Mouse (Mus musculus): ENCODE data around the gene Hyou1.
"Not testable (repeated sequence)": the region's sequence is repeated elsewhere in the genome, so short reads cannot be mapped to it uniquely, and the experiment has no call there.

The Hyou1 gene

DNA sequence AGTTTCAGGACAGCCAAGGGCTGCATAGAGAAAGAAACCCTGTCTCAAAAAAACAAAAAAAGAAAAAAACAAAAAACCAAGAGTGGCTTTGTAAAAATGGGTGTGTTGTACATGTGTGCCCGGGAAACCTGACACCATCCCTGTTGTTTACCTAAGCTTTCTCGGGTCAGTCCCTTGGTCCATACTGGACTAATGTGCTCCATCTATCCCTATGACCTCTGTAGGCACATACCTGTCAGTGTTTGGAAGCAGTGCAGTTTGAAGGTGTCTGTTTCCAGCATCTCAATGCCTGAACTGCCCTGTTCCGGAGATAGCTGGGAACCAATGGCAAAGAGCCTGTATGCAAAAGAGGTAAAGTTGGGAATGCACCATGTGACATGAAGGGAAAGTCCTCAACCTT lies 25.7 kb downstream of the Hyou1 start:
- no peak for DNase-seq (ENCODE audit: low spot score in 2 of 2)

DNA sequence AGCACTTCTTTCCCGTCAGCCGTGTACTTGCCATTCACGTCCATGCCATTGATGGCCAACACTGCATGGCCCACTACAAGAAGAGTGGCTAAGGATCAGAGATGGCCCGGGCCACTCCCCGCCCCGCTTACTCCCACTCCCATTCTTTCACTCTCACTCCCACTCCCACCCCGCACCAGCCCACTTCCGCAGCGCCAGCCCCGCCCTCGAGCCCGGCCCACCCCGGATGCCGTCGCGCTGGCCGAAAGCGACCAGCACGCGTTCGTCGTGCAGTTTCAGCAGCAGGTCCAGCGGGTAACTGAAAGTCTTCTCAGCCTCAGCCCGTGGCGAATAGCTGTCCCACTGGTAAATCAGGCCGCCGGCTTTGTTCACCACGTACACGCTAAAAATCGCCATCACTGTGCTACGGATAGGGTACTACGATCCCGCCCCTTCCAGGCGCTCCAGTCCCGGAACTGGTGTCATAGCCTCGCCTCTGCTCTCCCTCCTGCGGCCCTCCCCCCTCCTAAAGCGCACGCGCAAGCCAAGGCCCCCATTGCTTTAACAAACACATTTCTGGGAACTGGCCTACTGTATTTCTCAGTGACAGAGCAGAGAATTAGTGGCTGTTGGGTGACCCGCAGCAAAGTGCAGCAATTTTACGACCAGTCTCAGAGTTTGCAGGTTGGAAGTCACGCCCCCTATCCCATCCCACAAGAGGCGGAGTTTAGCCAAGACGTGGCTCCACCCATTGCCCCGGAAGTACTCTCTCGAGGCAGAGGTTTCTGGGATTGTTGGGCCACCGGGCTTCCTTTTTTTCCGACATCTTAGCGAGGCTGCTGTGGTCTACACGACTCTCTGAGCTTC lies 27.8 kb downstream of the Hyou1 start, which contains the start of the genes Rps25 and Trappc4:
Rps25 (plus strand) TSS at position 234 of the 846 bp plus-strand sequence.
Trappc4 (minus strand) TSS at position 695 of the 846 bp plus-strand sequence.
- DNase-seq (ENCODE audit: low spot score in 2 of 2), result peak; percentile 87 to 91

- DNase-seq (ENCODE audit: low spot score in 2 of 2), result no peak
Observed at GRCm38 (mm10) chr9:44407752-44408097, 28.4 kb downstream of the Hyou1 start.

GRCm38 (mm10) chr9:44408693-44409092 lies 29.4 kb downstream of the Hyou1 start:
- not testable (repeated sequence) for DNase-seq (ENCODE audit: low spot score in 2 of 2)

DNA sequence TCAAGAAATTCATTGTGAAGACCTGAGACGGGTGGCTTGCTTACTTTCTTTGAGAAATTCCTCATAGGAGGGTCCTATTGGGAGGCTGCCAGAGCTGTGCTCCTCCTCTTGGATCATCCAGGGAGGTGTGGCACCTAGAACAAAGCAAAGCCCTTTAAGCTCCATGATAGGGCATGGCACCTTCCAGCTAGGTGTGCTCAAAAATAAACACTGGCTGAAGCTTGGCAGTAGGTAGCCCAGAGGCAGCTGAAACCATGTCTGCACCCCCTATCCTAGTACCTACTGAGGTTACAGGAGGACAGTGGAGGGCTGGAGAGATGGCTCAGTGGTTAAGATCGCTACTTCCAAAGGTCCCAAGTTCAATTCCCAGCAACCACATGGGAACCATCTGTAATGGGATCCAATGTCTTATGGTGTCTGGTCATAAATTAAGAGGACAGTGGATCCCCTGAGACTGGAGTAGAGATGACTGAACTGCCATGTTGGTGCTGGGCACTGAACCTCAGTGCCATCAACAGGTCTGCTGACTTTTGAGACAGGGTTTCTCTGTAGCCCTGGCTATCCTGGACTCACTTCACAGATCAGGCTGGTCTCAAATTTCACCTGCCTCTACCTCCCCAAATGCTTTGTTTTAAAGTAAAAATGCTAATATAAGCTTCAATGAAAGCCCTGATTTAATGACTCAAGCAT lies 31.5 kb downstream of the Hyou1 start:
- no peak for DNase-seq (ENCODE audit: low spot score in 2 of 2)

DNA sequence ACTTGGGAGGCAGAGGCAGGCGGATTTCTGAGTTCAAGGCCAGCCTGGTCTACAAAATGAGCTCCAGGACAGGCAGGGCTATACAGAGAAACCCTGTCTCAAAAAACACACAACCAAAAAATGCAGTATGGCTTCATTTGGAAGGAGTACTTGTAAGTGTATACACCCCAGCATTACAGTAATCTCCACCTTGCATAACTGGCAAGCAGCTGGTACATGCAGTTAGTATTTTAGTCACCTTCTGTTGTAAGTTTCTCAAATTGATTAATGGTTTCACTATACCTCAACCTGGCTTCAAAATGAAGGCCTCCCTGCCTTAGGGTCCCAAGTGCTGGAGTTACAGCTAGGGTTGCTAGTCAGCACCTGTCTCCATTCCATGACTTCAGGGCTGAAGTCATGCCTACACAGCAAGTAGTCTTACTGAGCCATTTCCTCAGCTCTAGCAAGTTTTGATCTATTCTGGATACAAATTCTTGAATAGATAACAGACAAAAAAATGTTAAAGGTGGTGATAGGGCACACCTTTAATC lies 32.4 kb downstream of the Hyou1 start:
- DNase-seq (ENCODE audit: low spot score in 2 of 2), result no peak

GRCm38 (mm10) chr9:44412306-44412705 lies 33.0 kb downstream of the Hyou1 start:
- DNase-seq (ENCODE audit: low spot score in 2 of 2), result no peak

DNA sequence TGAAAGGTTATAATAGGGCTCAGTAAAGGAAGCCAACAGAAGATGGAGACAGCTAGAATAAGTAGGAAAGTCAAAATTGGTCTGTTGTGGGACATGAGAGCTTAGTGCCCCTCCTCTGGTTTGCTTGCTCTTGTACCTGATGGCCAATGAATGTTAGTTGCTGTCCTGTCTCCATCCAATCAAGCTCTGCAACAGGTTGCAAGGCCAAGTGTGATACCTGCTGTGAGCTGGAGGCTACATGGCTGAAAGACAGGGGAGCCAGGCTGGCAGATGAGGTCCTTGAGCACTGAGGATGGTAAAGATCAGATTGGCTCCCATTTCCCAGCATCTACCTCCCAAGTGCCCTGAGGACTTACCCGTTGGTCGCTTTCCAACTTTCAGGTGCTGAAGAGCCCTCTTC lies 33.5 kb downstream of the Hyou1 start:
- no peak for DNase-seq (ENCODE audit: low spot score in 2 of 2)

DNA sequence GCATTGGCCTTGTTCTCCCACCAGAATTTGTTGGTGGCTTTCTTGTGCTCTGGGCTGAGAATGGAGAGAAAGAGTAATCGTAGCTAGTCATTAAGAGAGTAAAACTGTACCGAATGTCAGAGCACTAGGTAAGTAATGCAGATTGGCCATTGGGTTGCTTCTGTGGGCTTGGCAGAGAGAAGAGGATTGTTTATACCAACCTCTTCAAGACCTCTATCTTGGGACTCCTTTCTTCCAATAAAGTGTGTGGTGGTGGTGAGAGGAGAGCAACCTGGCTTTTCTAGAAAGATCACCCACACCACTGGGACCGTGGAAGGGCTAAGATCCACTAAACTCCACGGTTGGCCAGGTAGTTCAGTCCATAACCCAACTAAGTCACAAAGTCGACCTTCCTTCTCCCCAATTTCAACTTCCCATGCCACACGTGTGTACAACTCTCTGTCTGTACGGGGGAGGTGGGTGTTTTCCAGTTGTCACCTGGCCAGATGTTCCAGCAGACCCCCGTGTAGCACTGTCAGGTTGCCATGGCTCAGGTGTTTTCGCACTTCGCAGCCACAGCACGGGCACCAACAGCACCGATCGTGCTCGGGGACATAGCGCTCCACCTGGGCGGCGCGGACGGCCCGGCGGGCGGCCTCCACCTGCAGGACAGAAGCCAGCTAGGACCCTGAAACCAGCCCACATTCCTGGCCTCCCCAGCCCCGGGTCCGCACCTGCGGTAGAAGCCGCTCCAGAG lies 38.0 kb downstream of the Hyou1 start:
- no peak for DNase-seq (ENCODE audit: low spot score in 2 of 2)

GRCm38 (mm10) chr9:44417892-44418363 lies 38.6 kb downstream of the Hyou1 start:
- DNase-seq (ENCODE audit: low spot score in 2 of 2), result peak; percentile 90 to 95

DNA sequence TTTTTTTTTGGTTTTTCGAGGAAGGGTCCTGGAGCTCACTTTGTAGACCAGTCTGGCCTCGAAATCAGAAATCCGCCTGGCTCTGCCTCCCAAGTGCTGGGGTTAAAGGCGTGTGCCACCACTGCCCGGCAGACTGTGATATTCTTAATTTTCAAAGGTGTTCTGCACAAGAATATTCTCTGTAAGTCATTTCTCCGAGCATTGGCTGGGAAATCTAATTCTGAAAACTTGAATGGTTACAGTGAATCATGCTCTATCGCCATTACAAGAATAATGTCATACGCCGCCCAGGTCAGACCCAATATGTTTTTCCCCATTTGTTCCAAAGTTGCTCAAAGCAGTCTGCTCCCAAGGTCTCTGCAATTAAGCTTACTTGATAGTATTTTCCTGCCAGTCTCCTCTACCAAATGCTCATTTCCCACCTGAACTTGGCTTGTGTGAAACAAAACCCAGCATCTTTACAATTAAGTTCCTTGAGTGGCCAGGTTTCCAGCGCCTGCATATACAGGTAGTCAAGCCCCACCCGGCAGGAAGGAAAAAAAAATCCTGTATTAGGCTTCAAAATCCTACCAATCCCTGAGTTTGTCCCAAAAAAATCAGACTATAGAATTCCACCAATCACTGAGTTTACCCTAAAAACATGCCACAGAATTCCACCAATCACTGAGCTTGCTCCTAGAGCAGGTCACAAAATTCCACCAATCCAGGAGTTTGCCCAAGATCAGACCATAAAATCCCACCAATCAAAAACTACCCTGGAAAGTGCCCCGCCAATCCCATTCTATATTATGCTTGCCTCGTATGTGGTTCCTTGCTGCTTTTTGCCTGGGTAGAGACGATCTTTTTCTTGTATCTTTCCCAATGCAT lies 39.5 kb downstream of the Hyou1 start, which contains the start of gene Ccdc84:
Ccdc84 (minus strand) TSS at position 51 of the 867 bp plus-strand sequence.
- no peak for DNase-seq (ENCODE audit: low spot score in 2 of 2)

GRCm38 (mm10) chr9:44419730-44420129 lies 40.4 kb downstream of the Hyou1 start:
- not testable (repeated sequence) for DNase-seq (ENCODE audit: low spot score in 2 of 2)

DNA sequence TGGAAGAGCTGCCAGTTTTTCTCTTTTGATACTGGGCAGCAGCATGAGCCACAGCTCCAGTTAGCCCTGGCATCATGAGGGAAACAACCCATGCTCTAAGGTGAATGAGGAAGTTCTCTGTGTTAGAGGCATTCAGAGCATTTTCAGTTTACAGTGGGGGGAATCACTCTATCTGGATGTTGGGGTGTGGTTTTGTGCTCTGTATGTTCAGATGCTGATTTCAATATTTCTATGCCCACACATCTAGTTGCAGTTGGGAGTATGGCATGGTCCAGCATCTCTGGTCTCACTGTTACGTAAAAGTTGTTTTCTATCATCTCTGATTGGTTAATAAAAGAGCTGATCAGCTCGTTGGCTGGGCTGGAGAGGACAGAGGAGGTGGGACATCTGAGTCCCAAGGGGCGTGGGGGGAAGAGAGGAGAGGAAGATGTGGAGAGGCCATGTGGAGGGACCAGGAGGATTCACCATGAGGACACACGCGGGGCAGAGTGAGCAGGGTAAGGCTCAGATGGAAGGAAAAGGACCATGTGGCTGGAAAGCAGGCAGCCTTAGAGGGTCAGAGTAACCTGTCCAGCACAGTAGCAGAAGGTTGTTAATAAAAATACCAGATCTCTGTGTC lies 41.1 kb downstream of the Hyou1 start:
- no peak for DNase-seq (ENCODE audit: low spot score in 2 of 2)

DNA sequence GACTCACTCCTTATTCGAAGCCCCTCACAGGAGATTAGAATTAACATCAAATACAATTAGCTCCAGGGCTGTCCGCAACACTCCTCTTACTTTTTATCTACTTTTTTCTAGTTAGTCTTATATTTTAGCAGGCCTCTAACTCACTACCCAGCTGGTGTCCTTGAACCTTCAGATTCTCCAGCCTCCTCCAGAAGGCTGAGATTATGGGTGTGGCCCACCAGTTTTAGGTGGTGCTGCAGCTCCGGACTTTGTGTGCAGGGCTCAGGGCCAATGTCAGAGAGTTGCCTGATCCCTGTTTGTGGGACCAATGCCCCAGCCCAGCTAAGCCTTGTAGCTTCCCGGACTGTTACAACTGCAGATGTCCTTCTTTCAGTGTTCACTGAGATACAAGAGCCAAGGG lies 44.3 kb downstream of the Hyou1 start:
- DNase-seq (ENCODE audit: low spot score in 2 of 2), result no peak

GRCm38 (mm10) chr9:44432577-44433185 lies 53.4 kb downstream of the Hyou1 start:
- DNase-seq (ENCODE audit: low spot score in 2 of 2), result no peak

GRCm38 (mm10) chr9:44435747-44436146 lies 56.5 kb downstream of the Hyou1 start:
- no peak for DNase-seq (ENCODE audit: low spot score in 2 of 2)

DNA sequence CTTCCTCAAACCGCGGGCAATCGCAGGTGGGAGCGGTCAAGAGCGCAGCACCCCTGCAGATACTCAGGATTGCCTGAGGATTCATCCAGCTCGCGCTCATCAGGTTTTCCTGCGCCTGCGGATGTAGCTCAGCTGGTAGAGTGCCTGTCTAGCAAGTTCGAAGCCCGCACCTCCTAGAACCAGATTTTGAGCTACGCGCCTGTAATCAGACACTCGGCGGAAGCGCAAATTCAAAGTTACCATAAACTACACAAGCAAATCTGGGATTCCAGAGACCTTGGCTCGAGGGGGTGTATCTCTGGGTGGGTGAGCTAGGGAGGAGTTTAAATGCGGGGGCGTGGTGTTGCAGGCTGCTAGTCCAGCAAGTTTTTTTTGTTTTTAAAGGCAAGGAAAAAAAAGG lies 61.7 kb downstream of the Hyou1 start, which contains the start of gene Foxr1:
Foxr1 (minus strand) TSS at position 176 of the 400 bp plus-strand sequence.
- no peak for DNase-seq (ENCODE audit: low spot score in 2 of 2)
